Mouse (Mus musculus): Measurements from ENCODE around the gene Bola1. TPM values are rescaled to one million over a fixed set of nuclear protein-coding genes. Genes with fewer than 3 reads are reported as not detected.
"Not testable (repeated sequence)": the region's sequence is repeated elsewhere in the genome, so short reads cannot be mapped to it uniquely, and the experiment has no call there.

Bola1 gene
- polyA plus RNA-seq, 1 experiment from 2014 or later, result 59.8 TPM

GRCm38 (mm10) chr3:96260220-96260619, 40.7 kb upstream of the Bola1 start:
- Histone ChIP-seq H3K9ac (no peak overlapping the region), H3K27ac (no peak overlapping the region), H3K4me1 (peaks cover 22% of the 10 kb centered on the region), H3K36me3 (no peaks in the 10 kb centered on the region), H3K9me3 (replicated peaks) (no peaks in the 10 kb centered on the region), H3K4me2 (replicated peaks) (no peak overlapping the region), H3K27me3 (no peaks in the 10 kb centered on the region), H3K4me3 (no peak overlapping the region)
- no peak for ATAC-seq (ENCODE audit: low FRiP score)
- 92% methylated on average over 5 of the region's 5 CpGs for WGBS

GRCm38 (mm10) chr3:96257190-96257589, 37.7 kb upstream of the Bola1 start:
- H3K9ac ChIP-seq, result no peak overlapping the region
- WGBS, result 79% methylated on average over 3 of the region's 3 CpGs
- H3K9me3 ChIP-seq (replicated peaks), result no peaks in the 10 kb centered on the region
- no peaks in the 10 kb centered on the region for H3K27me3 ChIP-seq
- H3K4me1 ChIP-seq, result peaks cover 6% of the 10 kb centered on the region
- no peak overlapping the region for H3K4me3 ChIP-seq
- ATAC-seq (ENCODE audit: low FRiP score), result no peak
- H3K36me3 ChIP-seq, result no peaks in the 10 kb centered on the region
- no peak overlapping the region for H3K4me2 ChIP-seq (replicated peaks)
- no peak overlapping the region for H3K27ac ChIP-seq

GRCm38 (mm10) chr3:96255926-96256593, 36.6 kb upstream of the Bola1 start:
- no peak overlapping the region for H3K4me3 ChIP-seq
- 84% methylated on average over 5 of the region's 5 CpGs for WGBS
- no peaks in the 10 kb centered on the region for H3K36me3 ChIP-seq
- H3K4me1 ChIP-seq, result no peaks in the 10 kb centered on the region
- no peak overlapping the region for H3K27ac ChIP-seq
- H3K27me3 ChIP-seq, result no peaks in the 10 kb centered on the region
- H3K9me3 ChIP-seq (replicated peaks), result no peaks in the 10 kb centered on the region
- no peak for ATAC-seq (ENCODE audit: low FRiP score)
- no peak overlapping the region for H3K9ac ChIP-seq
- no peak overlapping the region for H3K4me2 ChIP-seq (replicated peaks)

- H3K4me2 ChIP-seq (replicated peaks), result no peak overlapping the region; the same call in 1 of the 2 replicates
- H3K27ac ChIP-seq, result no peak overlapping the region
- H3K9ac ChIP-seq, result no peak overlapping the region
- ATAC-seq (ENCODE audit: low FRiP score), result no peak
- WGBS, result 38% methylated on average over 10 of the region's 10 CpGs
- H3K4me3 ChIP-seq, result no peak overlapping the region
- H3K36me3 ChIP-seq, result no peaks in the 10 kb centered on the region
- no peaks in the 10 kb centered on the region for H3K9me3 ChIP-seq (replicated peaks)
- no peaks in the 10 kb centered on the region for H3K4me1 ChIP-seq
- H3K27me3 ChIP-seq, result no peaks in the 10 kb centered on the region
Observed at GRCm38 (mm10) chr3:96254683-96255355, 35.3 kb upstream of the Bola1 start.

GRCm38 (mm10) chr3:96251787-96252186, 32.3 kb upstream of the Bola1 start:
- H3K4me3 ChIP-seq, result no peak overlapping the region
- 79% methylated on average over 3 of the region's 3 CpGs for WGBS

GRCm38 (mm10) chr3:96250890-96251289, 31.4 kb upstream of the Bola1 start:
- H3K4me2 ChIP-seq (replicated peaks), result no peak overlapping the region
- H3K36me3 ChIP-seq, result no peaks in the 10 kb centered on the region
- H3K27me3 ChIP-seq, result no peaks in the 10 kb centered on the region
- WGBS, result 84% methylated on average over 3 of the region's 3 CpGs
- H3K9ac ChIP-seq, result no peak overlapping the region
- no peak overlapping the region for H3K4me3 ChIP-seq
- peaks cover 11% of the 10 kb centered on the region for H3K4me1 ChIP-seq
- no peak for ATAC-seq (ENCODE audit: low FRiP score)
- no peak overlapping the region for H3K27ac ChIP-seq
- no peaks in the 10 kb centered on the region for H3K9me3 ChIP-seq (replicated peaks)

More at GRCm38 (mm10) chr3:96251787-96252186, 32.3 kb upstream of the Bola1 start:
- Histone ChIP-seq H3K27ac (no peak overlapping the region), H3K27me3 (no peaks in the 10 kb centered on the region), H3K9ac (no peak overlapping the region), H3K9me3 (replicated peaks) (no peaks in the 10 kb centered on the region), H3K36me3 (no peaks in the 10 kb centered on the region), H3K4me2 (replicated peaks) (no peak overlapping the region), H3K4me1 (peaks cover 11% of the 10 kb centered on the region)
- ATAC-seq (ENCODE audit: low FRiP score), result no peak

GRCm38 (mm10) chr3:96249034-96249345, 29.5 kb upstream of the Bola1 start:
- Histone ChIP-seq H3K4me3 (no peak overlapping the region), H3K27ac (no peak overlapping the region), H3K36me3 (no peaks in the 10 kb centered on the region), H3K27me3 (no peaks in the 10 kb centered on the region), H3K9me3 (replicated peaks) (no peaks in the 10 kb centered on the region), H3K9ac (no peak overlapping the region), H3K4me1 (peaks cover 18% of the 10 kb centered on the region), H3K4me2 (replicated peaks) (peak overlapping the region; percentile 52; the same call in 1 of the 2 replicates)
- ATAC-seq (ENCODE audit: low FRiP score), result no peak
- WGBS, result 59% methylated on average over 4 of the region's 4 CpGs

- no peak for ATAC-seq (ENCODE audit: low FRiP score)
- H3K27ac ChIP-seq, result no peak overlapping the region
- peak overlapping the region; percentile 52 for H3K4me2 ChIP-seq (replicated peaks)
- H3K36me3 ChIP-seq, result no peaks in the 10 kb centered on the region
- H3K27me3 ChIP-seq, result no peaks in the 10 kb centered on the region
- 49% methylated on average over 6 of the region's 6 CpGs for WGBS
- H3K4me3 ChIP-seq, result peak overlapping the region; percentile 35
- peaks cover 18% of the 10 kb centered on the region for H3K4me1 ChIP-seq
- H3K9me3 ChIP-seq (replicated peaks), result no peaks in the 10 kb centered on the region
- H3K9ac ChIP-seq, result peak overlapping the region; percentile 59; the same call in 1 of the 2 replicates
Observed at GRCm38 (mm10) chr3:96248141-96249033, 28.9 kb upstream of the Bola1 start.

GRCm38 (mm10) chr3:96247356-96248140, 28.0 kb upstream of the Bola1 start:
- 3% methylated on average over 11 of the region's 11 CpGs for WGBS
- Histone ChIP-seq H3K9ac (peak overlapping the region; percentile 59), H3K36me3 (no peaks in the 10 kb centered on the region), H3K4me2 (replicated peaks) (peak overlapping the region; percentile 52), H3K27ac (peak overlapping the region; percentile 68), H3K27me3 (no peaks in the 10 kb centered on the region), H3K9me3 (replicated peaks) (no peaks in the 10 kb centered on the region), H3K4me1 (peaks cover 18% of the 10 kb centered on the region), H3K4me3 (peak overlapping the region; percentile 35)
- no peak for ATAC-seq (ENCODE audit: low FRiP score)

GRCm38 (mm10) chr3:96246427-96246856, 26.9 kb upstream of the Bola1 start, which contains the start of gene Hist2h3c1:
Gene Hist2h3c1 (plus strand): TSS chr3:96246685.
- Histone ChIP-seq H3K27ac (peak within 1 kb of the TSS; percentile 77), H3K4me1 (peaks cover 18% of the 10 kb centered on the region), H3K9ac (peak within 1 kb of the TSS; percentile 59), H3K4me3 (peak within 1 kb of the TSS; percentile 35), H3K4me2 (replicated peaks) (peak within 1 kb of the TSS; percentile 52)
- not testable (repeated sequence) for H3K27me3 ChIP-seq; H3K9me3 ChIP-seq (replicated peaks); H3K36me3 ChIP-seq
- 3% methylated on average over 5 of the region's 47 CpGs for WGBS
- ATAC-seq (ENCODE audit: low FRiP score), result peak; percentile 93

- not testable (repeated sequence) for H3K9me3 ChIP-seq (replicated peaks); ATAC-seq (ENCODE audit: low FRiP score); H3K36me3 ChIP-seq; H3K9ac ChIP-seq; H3K27me3 ChIP-seq
- Histone ChIP-seq H3K27ac (peak overlapping the region; percentile 77; the same call in 1 of the 2 replicates), H3K4me1 (peaks cover 18% of the 10 kb centered on the region), H3K4me2 (replicated peaks) (peak overlapping the region; percentile 41), H3K4me3 (peak overlapping the region; percentile 31)
- WGBS, result under 1% methylated on average over 10 of the region's 21 CpGs
Observed at GRCm38 (mm10) chr3:96246018-96246417, 26.5 kb upstream of the Bola1 start.

Data from hindbrain, embryonic 12.5 days (tissue).